Mouse (Mus musculus) left cerebral cortex, postnatal 25 days (tissue): ENCODE results near the gene Defb23. TPM values are rescaled to one million over a fixed set of nuclear protein-coding genes. Genes with fewer than 3 reads are reported as not detected.
"Not testable (repeated sequence)": the region's sequence is repeated elsewhere in the genome, so short reads cannot be mapped to it uniquely, and the experiment has no call there.

Experiments
- DNase-seq, 2 experiments: peaks; one replicate each; pipeline ENCODE4 v3.0.0; 2022; ENCODE audit warnings: low spot score in 2 of 2, mixed read lengths in 1 of 2
- intact Hi-C: fragments of 180-260 bp; cut with DNase I; formaldehyde crosslinking; loops from one replicate; pipeline ENCODE4 v1.15.1; 2025
- total RNA-seq, 2 experiments: library from RNA; stranded (reverse); gene quantifications; 2 replicates each; pipeline ENCODE4 v1.2.3; 2021

The Defb23 gene
- total RNA-seq, 2 experiments from 2014 or later, result not detected

DNA sequence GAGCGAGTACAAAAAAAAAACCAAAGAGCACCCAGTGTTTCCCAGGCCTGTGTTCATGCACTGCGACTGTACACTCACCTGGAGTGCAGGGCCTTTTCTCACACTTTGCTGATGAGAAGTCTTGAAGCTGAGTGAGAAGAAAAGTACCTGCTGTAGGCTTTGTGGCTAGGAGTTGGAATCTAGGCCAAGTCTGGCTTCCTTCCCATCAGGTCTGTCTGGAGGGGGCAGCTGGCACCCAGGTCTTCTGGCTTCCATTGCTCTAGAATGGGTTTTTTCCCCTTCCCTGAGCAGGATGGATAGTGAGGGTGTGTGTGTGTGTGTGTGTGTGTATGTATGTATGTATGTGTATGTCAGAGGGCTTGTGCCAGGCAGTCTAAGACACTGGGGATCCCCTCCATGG, 24.6 kb downstream of the Defb23 start:
- intact Hi-C loops, result no loop called here
- no peak for DNase-seq

- no peak for DNase-seq
- intact Hi-C loops, result no loop called here
Observed at GRCm38 (mm10) chr2:152438963-152439362, 25.5 kb downstream of the Defb23 start.

DNA sequence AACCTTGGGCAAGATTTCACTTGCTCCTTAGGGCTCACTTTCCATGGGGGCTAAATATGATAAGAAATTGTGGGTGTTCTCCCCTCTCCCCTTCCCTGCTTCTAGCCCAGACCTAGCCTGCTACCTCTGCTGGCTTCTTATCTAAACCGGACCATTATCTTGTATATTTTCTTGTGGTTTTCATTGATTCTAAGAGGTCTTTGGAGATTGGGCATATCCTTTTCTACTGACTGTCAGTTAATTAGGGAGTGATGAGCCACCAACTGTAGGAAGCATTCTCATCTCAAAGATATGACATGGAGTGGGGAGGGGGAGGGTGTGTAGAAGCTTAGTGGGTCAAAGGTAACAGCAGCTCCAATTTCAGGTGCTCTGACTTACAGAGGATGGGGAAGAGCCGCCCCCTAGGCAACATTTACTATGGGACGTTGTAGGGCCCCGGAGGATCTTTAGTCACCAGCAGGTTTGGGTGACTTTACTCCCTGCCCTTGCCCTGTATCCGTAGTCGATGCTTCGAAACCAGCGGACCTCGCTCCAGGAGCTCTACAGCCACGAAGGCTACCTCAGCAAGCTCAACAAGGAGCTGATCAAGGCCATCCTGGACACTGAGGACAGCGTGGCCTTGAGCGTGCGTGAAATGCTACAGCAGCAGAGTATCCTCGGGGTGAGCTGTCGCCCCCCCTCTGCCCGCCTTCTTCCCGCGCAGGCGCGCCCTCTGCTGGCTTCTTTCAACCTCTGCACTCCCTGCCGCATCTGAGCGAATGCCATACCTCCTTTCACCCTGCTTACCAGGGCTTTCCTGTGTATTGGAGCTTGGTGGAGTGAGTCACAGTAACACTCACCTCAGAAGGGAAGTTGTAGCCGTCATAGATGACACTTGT, 27.2 kb downstream of the Defb23 start:
- peak; percentile 74 to 83 for DNase-seq
- intact Hi-C loops, result loop anchor here (1.0 kb wide), 1 partner anchor 45 kb away; no protein-coding TSS in a partner anchor

DNA sequence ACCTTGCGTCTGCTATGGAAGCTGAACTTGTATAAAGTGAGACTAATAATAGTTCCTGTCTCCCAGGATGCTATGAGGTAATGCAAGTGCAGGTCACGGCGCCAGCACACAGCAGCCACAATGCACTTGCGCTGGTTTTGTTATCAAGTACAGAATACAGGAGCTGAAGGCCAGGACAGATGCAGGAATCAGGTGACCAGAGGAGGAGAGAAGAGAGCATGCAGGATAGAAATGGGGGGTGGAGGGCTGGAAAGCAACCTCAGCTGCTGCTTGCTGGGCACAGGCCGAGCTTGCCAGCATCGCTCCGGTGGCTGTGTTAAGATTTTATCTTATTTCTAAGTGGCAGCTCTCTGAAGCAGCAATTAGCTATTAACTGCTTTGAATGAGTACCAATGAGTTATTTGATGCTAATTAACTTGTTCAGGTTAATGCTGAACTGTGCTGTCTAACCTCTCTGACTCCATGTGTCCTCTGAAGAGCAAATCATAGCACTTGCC, 28.0 kb downstream of the Defb23 start:
- no peak for DNase-seq

GRCm38 (mm10) chr2:152428481-152428880, 35.9 kb downstream of the Defb23 start:
- DNase-seq, intact Hi-C loops: not testable (repeated sequence)

More for the DNA sequence above, 28.0 kb downstream of the Defb23 start:
- intact Hi-C loops, result no loop called here

DNA sequence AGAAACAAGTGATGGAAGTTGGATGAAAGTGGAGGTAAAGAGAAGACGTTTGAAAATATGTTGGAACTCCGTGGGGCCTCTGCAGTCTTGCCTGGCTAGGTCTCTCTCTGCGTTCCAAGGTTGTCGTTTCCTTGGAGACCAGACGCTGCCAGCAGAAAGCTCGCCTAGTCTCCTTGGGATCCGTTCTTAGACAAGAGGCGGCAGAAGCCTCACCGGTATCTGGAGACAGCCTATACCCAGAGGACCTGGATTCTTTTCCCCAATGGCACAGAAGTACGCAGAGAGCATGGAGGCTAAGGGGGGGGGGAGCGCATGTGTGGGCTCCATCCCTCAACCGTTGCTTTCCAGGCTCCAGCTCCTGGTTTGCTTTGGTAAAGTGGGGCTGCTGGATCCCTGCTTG, 36.9 kb downstream of the Defb23 start:
- peak; percentile 56 to 66 for DNase-seq
- intact Hi-C loops, result no loop called here

DNA sequence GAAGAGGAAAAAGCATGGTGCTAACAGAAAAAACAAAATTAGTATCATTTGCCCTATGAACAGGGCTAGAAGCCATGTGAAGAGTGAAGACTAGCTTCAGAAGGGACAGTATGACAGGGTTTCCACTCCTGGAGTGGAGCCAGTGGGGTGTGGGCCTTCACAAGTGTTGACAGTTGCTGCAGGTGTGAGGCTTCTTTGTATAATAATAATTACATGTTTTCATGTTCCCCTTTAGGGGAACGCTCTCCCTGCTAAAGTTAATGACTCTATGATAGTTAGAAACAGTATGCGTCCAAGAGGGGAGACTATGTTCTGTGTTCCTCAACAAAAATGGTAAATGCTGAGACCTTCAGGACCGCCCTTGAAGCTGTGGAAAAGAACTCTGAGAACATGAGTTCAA, 48.6 kb downstream of the Defb23 start:
- no peak for DNase-seq
- intact Hi-C loops, result no loop called here

GRCm38 (mm10) chr2:152415287-152415686, 49.1 kb downstream of the Defb23 start, which contains the start of gene 6820408C15Rik:
TSS of gene 6820408C15Rik (plus strand) at chr2:152415587.
- DNase-seq, result no peak
- intact Hi-C loops, result no loop called here

GRCm38 (mm10) chr2:152414591-152415165, 49.7 kb downstream of the Defb23 start, which contains the start of gene Zcchc3:
TSS of gene Zcchc3 (minus strand) at chr2:152415027.
- intact Hi-C loops, result loop anchor here (1.0 to 5.0 kb wide), 2 partner anchors 16 to 258 kb away; partner anchors contain the start of gene Sox12
- DNase-seq, result peak; percentile 87 to 89

- intact Hi-C loops, result loop anchor here (1.0 to 5.0 kb wide), 2 partner anchors 16 to 258 kb away; partner anchors contain the start of gene Sox12
- DNase-seq, result no peak
Observed at GRCm38 (mm10) chr2:152413765-152414584, 50.4 kb downstream of the Defb23 start.

DNA sequence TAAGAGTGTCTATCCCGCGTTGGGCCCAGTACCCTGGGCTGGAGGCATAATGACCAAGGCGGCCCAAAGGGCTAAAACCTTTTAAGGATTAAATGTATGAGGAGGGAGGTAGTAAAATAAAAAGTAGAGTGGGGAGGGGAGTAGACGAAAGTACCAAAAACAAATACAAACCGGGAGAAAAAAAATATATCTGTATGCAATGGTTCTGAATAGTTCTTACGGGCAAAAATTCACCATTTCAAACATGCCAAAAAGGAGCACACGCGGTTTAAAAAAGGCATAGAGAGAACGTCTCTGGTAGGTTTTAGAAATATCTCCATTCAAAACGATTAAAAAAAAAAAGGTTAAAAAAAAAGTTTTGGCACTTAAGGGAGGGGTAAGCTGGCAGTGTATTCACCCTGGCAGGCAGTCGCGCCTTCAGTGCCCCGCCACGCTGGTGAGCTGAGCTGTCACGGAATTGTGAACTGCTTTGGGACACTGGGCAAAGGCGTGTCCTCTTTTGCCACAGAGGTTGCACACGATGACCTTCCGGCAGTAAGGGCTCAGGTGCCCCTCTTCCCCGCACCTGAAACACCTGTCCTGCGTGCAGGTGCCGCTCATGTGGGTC, 51.2 kb downstream of the Defb23 start:
- intact Hi-C loops, result loop anchor here (5.0 kb wide), 1 partner anchor 259 kb away; no protein-coding TSS in a partner anchor
- DNase-seq, result no peak

GRCm38 (mm10) chr2:152412526-152413157, 51.8 kb downstream of the Defb23 start:
- no peak for DNase-seq
- intact Hi-C loops, result loop anchor here (5.0 kb wide), 1 partner anchor 260 kb away; no protein-coding TSS in a partner anchor

DNA sequence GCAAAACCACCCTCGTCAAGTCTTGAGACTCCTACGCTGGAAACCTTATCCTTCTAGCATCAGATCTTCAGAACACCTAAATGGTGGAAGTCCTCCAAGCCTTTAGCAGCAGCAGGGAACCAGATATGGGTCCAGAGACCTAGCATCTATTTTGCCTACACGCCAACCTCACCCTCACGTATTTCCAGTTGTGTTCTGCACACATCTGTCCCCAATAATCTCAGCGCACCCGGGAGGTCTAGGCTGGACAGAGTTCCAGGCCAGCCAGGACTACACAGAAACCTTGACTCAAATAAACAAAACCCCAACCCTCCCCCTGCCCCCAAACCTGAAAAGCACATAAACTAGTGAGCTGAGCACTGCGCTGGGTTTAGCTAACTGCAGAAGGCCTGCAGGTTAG, 52.9 kb downstream of the Defb23 start:
- intact Hi-C loops, result loop anchor here (5.0 kb wide), 1 partner anchor 261 kb away; no protein-coding TSS in a partner anchor

DNA sequence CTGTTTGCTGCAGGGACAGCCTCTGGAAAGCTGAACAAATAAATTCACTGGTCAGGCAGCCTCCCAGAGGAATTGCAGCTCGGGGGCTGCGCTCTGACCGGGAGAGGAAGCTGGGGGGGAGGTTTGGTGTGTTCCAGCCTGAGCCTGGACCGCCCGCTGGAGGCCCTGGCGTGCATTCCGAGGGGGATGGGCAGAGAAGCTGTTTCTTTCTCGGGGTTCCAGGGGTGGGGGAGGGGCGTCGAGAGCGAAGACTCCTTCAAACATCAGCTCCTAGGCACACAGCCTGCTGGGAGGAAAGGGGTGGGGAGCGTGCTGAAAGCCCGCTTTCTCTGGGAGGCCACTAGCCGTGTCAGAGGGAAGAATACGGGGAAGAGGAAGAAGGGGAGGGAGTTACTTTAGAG, 53.4 kb downstream of the Defb23 start:
- intact Hi-C loops, result loop anchor here (5.0 kb wide), 1 partner anchor 261 kb away; no protein-coding TSS in a partner anchor
- peak; percentile 67 to 79 for DNase-seq

More for the DNA sequence above, 52.9 kb downstream of the Defb23 start:
- no peak for DNase-seq

- intact Hi-C loops, result loop anchor here (5.0 kb wide), 1 partner anchor 263 kb away; no protein-coding TSS in a partner anchor
- DNase-seq, result no peak
Observed at GRCm38 (mm10) chr2:152409781-152410180, 54.6 kb downstream of the Defb23 start.
